Comparison of ENCODE assay signal across 13 mouse cellular contexts in the genomic region with DNA sequence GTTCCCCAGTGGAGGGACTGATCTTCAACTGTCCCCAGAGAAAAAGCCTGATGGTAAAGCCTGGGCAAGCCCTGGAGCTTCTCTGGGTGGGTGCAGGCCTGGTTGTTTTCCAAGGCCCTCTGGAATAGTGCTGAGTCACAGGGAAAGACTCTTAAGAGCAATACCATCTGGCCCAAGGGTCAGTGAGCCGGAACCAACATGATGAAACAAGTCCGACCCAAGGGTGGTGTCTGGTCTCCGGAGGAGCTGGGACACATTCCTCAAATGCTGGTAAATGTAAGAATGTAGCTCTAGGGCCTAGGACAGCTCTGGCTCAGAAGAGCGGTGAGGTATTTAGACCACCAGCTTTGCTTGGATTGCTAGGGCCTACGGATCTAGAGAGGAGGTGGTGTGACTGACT. TPM values are rescaled to one million over a fixed set of nuclear protein-coding genes. Genes with fewer than 3 reads are reported as not detected.
A peak's percentile ranks its signal among the peaks of the same experiment; 100 is the strongest.
DNase-seq lines count a peak whose midpoint lies in the region; ATAC-seq and TF ChIP-seq lines count a peak whose summit lies in the region.
"Had no signal": no experiment of that assay in that cellular context is flagged by ENCODE, and none has a peak within 500 bp of the region (broad histone marks: within the 10 kb centered on the region; RNA-seq: fewer than 3 reads in every experiment).

No protein-coding gene starts in this region.

- DNase-seq in spleen, adult 2 months (ENCODE audit: low read depth in 1 of 2, low spot score in 2 of 2) = no peak
- DNase-seq in spleen, adult 12 weeks (ENCODE audit: low spot score) = no peak
- DNase-seq in kidney, postnatal 0 days (ENCODE audit: low spot score) = peak; percentile 47
- peak; percentile 70 for DNase-seq in urinary bladder, postnatal 14 days (ENCODE audit: low spot score)
- DNase-seq in thymus, postnatal 4 days = no peak
- no peak for DNase-seq in spleen, postnatal 10 days (ENCODE audit: low spot score in 2 of 2)

- no peaks in the 10 kb centered on the region for H3K9me3 ChIP-seq in kidney, postnatal 0 days (replicated peaks; ENCODE audit: low read length)
- H3K9me3 ChIP-seq: forebrain, embryonic 10.5 days; limb, embryonic 12.5 days; megakaryocyte, embryonic 14.5 days; neural tube, embryonic 12.5 days had no signal

- H3K36me3 ChIP-seq in spleen, adult 2 months (ENCODE audit: control insufficient read depth, insufficient read depth, low read length) = no peaks in the 10 kb centered on the region
- no peaks in the 10 kb centered on the region for H3K36me3 ChIP-seq in kidney, postnatal 0 days (ENCODE audit: insufficient read depth, low read length)
- H3K36me3 ChIP-seq: forebrain, embryonic 10.5 days; limb, embryonic 12.5 days; neural tube, embryonic 12.5 days had no signal

- 93% methylated on average over 5 of the region's 5 CpGs for WGBS in spleen, adult 2 months
- 56% methylated on average over 5 of the region's 5 CpGs for WGBS in kidney, postnatal 0 days

- TF ChIP-seq CTCF in spleen, adult 2 months (IDR thresholded peaks at IDR 0.05; ENCODE audit: extremely low read depth, insufficient read depth, insufficient read length, insufficient replicate concordance) = no peak
- no peak for TF ChIP-seq CTCF in embryonic fibroblast, embryonic 13.5 days (IDR thresholded peaks at IDR 0.05; ENCODE audit: borderline replicate concordance, insufficient read depth, low read length)
- TF ChIP-seq CTCF in kidney, postnatal 0 days (IDR thresholded peaks at IDR 0.05; ENCODE audit: low read depth) = no peak

- H3K4me1 ChIP-seq in spleen, adult 2 months (ENCODE audit: control insufficient read depth, insufficient read depth, insufficient read length) = no peaks in the 10 kb centered on the region
- peaks cover 12% of the 10 kb centered on the region for H3K4me1 ChIP-seq in embryonic fibroblast, embryonic 13.5 days (ENCODE audit: control insufficient read depth, insufficient read depth, low read length)
- no peaks in the 10 kb centered on the region for H3K4me1 ChIP-seq in kidney, postnatal 0 days (replicated peaks; ENCODE audit: insufficient read depth, low read length)
- H3K4me1 ChIP-seq: forebrain, embryonic 10.5 days; limb, embryonic 12.5 days; neural tube, embryonic 12.5 days had no signal

- no peak overlapping the region for H3K4me2 ChIP-seq in kidney, postnatal 0 days (ENCODE audit: low read length)
- H3K4me2 ChIP-seq: limb, embryonic 12.5 days; neural tube, embryonic 12.5 days had no signal

- no peak overlapping the region for H3K4me3 ChIP-seq in spleen, adult 2 months (ENCODE audit: extremely low read depth, insufficient read depth, insufficient read length)
- H3K4me3 ChIP-seq in embryonic fibroblast, embryonic 13.5 days (ENCODE audit: insufficient read depth, low read length) = no peak overlapping the region
- no peak overlapping the region for H3K4me3 ChIP-seq in kidney, postnatal 0 days (replicated peaks; ENCODE audit: low read depth, low read length)
- H3K4me3 ChIP-seq: forebrain, embryonic 10.5 days; limb, embryonic 12.5 days; megakaryocyte, embryonic 14.5 days; neural tube, embryonic 12.5 days had no signal

- H3K27me3 ChIP-seq in spleen, adult 2 months (ENCODE audit: control insufficient read depth, insufficient read depth, low read length) = no peaks in the 10 kb centered on the region
- no peaks in the 10 kb centered on the region for H3K27me3 ChIP-seq in kidney, postnatal 0 days (ENCODE audit: insufficient read depth, low read length)
- H3K27me3 ChIP-seq: limb, embryonic 12.5 days; neural tube, embryonic 12.5 days had no signal

- peak overlapping the region; percentile 24; the same call in 1 of the 2 replicates for H3K27ac ChIP-seq in spleen, adult 2 months (ENCODE audit: insufficient read depth, low read length)
- peak overlapping the region; percentile 63 for H3K27ac ChIP-seq in embryonic fibroblast, embryonic 13.5 days (ENCODE audit: insufficient read depth, low read length)
- H3K27ac ChIP-seq in kidney, postnatal 0 days = no peak overlapping the region
- H3K27ac ChIP-seq: forebrain, embryonic 10.5 days; limb, embryonic 12.5 days; neural tube, embryonic 12.5 days had no signal

- H3K9ac ChIP-seq in kidney, postnatal 0 days (ENCODE audit: low read depth, low read length) = no peak overlapping the region
- H3K9ac ChIP-seq: limb, embryonic 12.5 days; neural tube, embryonic 12.5 days had no signal

- peak; percentile 72; the same call in 1 of the 2 replicates for ATAC-seq in kidney, postnatal 0 days (replicated peaks; ENCODE audit: low FRiP score, low read depth)
- ATAC-seq in megakaryocyte progenitor cell, adult 5-6 weeks (replicated peaks; ENCODE audit: poor library complexity) = no peak
- ATAC-seq: intestine, postnatal 0 days had no signal

- TF ChIP-seq POLR2A in spleen, adult 2 months (IDR thresholded peaks at IDR 0.05; ENCODE audit: low read depth, low read length) = no peak
- TF ChIP-seq POLR2A in embryonic fibroblast, embryonic 13.5 days (IDR thresholded peaks at IDR 0.05; ENCODE audit: low read depth, low read length) = no peak

RNA-seq across cellular contexts. Expression of a gene that starts 35.9 kb away (rescaled TPM):
- polyA plus RNA-seq in spleen, adult 2 months (2012; rRNA removed) = 9.6 and 12.2 TPM in 2 replicates
- polyA plus RNA-seq in embryonic fibroblast, embryonic 13.5 days (2011; ENCODE audit: insufficient read length, low read depth, missing spikeins) = 83.8 and 86.3 TPM in 2 replicates
- 37.1 and 38.2 TPM in 2 replicates for polyA plus RNA-seq in kidney, postnatal 0 days (2015; fragmentation: Nextera tagmentation; extraction: Ambion mirVana)
- 7.7 and 10.4 TPM in 2 replicates for total RNA-seq in megakaryocyte progenitor cell, adult 5-6 weeks (2015)
- total RNA-seq in megakaryocyte progenitor cell, adult 5-6 weeks (2017) = 6.3 and 13.7 TPM in 2 replicates

RNA-seq across cellular contexts. Expression of a gene that starts 45.3 kb away (rescaled TPM):
- 17.8 and 20.0 TPM in 2 replicates for polyA plus RNA-seq in spleen, adult 2 months (2012; rRNA removed)
- 121 and 131 TPM in 2 replicates for polyA plus RNA-seq in embryonic fibroblast, embryonic 13.5 days (2011; ENCODE audit: insufficient read length, low read depth, missing spikeins)
- 54.6 and 63.9 TPM in 2 replicates for polyA plus RNA-seq in kidney, postnatal 0 days (2015; fragmentation: Nextera tagmentation; extraction: Ambion mirVana)
- 14.9 and 22.2 TPM in 2 replicates for total RNA-seq in megakaryocyte progenitor cell, adult 5-6 weeks (2015)
- total RNA-seq in megakaryocyte progenitor cell, adult 5-6 weeks (2017) = 9.4 and 10.0 TPM in 2 replicates

Comparison
In these comparisons a context has a peak if more than half of its experiments do, and no peak if none do; other contexts are left out.
1. DNase-seq: peak in kidney, postnatal 0 days (single experiment) and urinary bladder, postnatal 14 days (single experiment); none in spleen, adult 2 months (0 of 2), spleen, adult 12 weeks (single experiment), thymus, postnatal 4 days (single experiment) and spleen, postnatal 10 days (0 of 2).